Mouse (Mus musculus) forebrain, embryonic 11.5 days (tissue): ENCODE measurements around the gene Bcar1. TPM values are rescaled to one million over a fixed set of nuclear protein-coding genes. Genes with fewer than 3 reads are reported as not detected.

Experiments
- ATAC-seq: fragments of 200-750 bp; cut with Nextera tagmentation; replicated peaks from 2 replicates; pipeline ENCODE4 v1.8.0; 2017; ENCODE audit warnings: moderate TSS enrichment; ENCODE audit not compliant: low FRiP score
- DNase-seq: peaks from one replicate; pipeline ENCODE4 v3.0.0-alpha.2; 2017; ENCODE audit warnings: low spot score
- H3K27ac ChIP-seq: fragments of 300-500 bp; sonication (generic); 2 replicates; pipeline ENCODE4 v1.5.1; 2014; ENCODE audit warnings: low read depth, low read length
- H3K27me3 ChIP-seq: fragments of 300-500 bp; sonication (generic); 2 replicates; pipeline ENCODE4 v1.6.1; 2014; ENCODE audit warnings: mild to moderate bottlenecking, low read length, mixed read lengths; ENCODE audit not compliant: control insufficient read depth, insufficient read depth
- H3K36me3 ChIP-seq: fragments of 300-500 bp; sonication (generic); 2 replicates; pipeline ENCODE4 v1.6.1; 2014; ENCODE audit warnings: mild to moderate bottlenecking, low read length, moderate library complexity, mixed read lengths; ENCODE audit not compliant: control insufficient read depth, insufficient read depth
- H3K4me1 ChIP-seq: fragments of 300-500 bp; sonication (generic); replicated peaks from 2 replicates; pipeline ENCODE4 v1.6.1; 2014; ENCODE audit warnings: low read length, mixed read lengths; ENCODE audit not compliant: control insufficient read depth, insufficient read depth
- H3K4me2 ChIP-seq: fragments of 300-500 bp; sonication (generic); 2 replicates; pipeline ENCODE4 v1.6.1; 2014; ENCODE audit warnings: low read depth, mild to moderate bottlenecking, low read length, moderate library complexity, mixed read lengths; ENCODE audit not compliant: severe bottlenecking
- H3K4me3 ChIP-seq: fragments of 300-500 bp; sonication (generic); 2 replicates; pipeline ENCODE4 v1.5.1; 2014; ENCODE audit warnings: low read depth, low read length
- H3K9ac ChIP-seq: fragments of 300-500 bp; sonication (generic); 2 replicates; pipeline ENCODE4 v1.6.1; 2014; ENCODE audit warnings: low read length
- H3K9me3 ChIP-seq: fragments of 300-500 bp; sonication (generic); 2 replicates; pipeline ENCODE4 v1.6.1; 2016; ENCODE audit warnings: low read length, mixed read lengths; ENCODE audit not compliant: control insufficient read depth
- WGBS: fragments of 180-500 bp; shearing (Covaris S2); extraction: QIAGEN DNeasy Blood & Tissue Kit; methylation state at CpG from one replicate; pipeline ENCODE4 v1.1.7; 2014; 5-methylcytosine and 5-hydroxymethylcytosine counted together
- polyA plus RNA-seq: library from polyadenylated mRNA; unstranded; fragments of >200 nt; fragmentation: Nextera tagmentation; extraction: Ambion mirVana; gene quantifications from 2 replicates; pipeline ENCODE4 v1.2.1, GENCODE M21; 2014

Gene Bcar1
- polyA plus RNA-seq, 1 experiment from 2014 or later = 60.1 TPM

DNA sequence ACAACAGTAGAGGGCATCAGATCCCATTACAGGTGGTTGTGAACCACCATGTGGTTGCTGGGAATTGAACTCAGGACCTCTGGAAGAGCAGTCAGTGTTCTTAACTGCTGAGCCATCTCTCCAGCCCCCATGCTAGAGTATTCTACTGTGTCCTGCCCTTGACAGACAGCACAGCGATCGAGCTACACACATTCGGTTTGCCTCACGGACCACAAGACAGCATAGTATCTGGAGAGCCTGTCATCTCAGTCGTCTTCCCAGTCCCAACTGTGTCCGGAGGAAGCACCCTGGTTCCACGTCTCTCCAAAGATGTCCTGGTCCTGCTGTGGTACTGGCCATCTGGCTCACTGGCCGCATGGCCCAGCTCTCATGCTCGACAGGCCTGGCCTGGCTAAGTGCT, 21.5 kb upstream of the Bcar1 start:
- Histone ChIP-seq H3K27ac (no peak overlapping the region), H3K9ac (no peak overlapping the region), H3K36me3 (no peaks in the 10 kb centered on the region; the same call in 1 of the 2 replicates), H3K27me3 (no peaks in the 10 kb centered on the region), H3K4me2 (no peak overlapping the region), H3K4me3 (no peak overlapping the region), H3K9me3 (no peaks in the 10 kb centered on the region), H3K4me1 (peaks cover 7% of the 10 kb centered on the region; the same call in 1 of the 2 replicates)
- ATAC-seq (no peak), DNase-seq (no peak)
- WGBS = 97% methylated on average over 9 of the region's 9 CpGs

DNA sequence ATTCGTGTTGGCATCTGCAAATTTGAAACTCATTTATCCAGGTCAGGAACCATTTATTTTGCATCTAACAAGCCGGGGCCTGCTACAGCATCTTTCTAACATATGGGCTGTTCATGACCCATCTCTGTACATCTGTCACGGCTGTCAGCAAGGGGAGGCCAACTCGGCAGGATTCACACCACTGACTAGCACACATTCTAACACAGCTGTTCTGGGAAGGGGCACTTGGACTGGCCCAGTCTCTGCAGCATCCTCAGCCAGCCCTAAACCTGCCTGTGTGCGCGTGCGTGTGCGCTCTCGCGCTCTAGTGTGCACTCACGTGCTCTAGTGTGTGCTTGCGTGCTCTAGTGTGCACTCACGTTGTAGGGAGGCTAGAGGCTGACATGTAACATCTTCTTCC, 17.1 kb upstream of the Bcar1 start:
- DNase-seq (no peak), ATAC-seq (no peak)
- H3K27ac ChIP-seq = no peak overlapping the region
- WGBS = 91% methylated on average over 13 of the region's 13 CpGs
- no peak overlapping the region for H3K9ac ChIP-seq
- H3K4me1 ChIP-seq = no peaks in the 10 kb centered on the region
- H3K36me3 ChIP-seq = no peaks in the 10 kb centered on the region
- no peak overlapping the region for H3K4me3 ChIP-seq
- no peaks in the 10 kb centered on the region for H3K9me3 ChIP-seq
- H3K27me3 ChIP-seq = no peaks in the 10 kb centered on the region
- no peak overlapping the region for H3K4me2 ChIP-seq

DNA sequence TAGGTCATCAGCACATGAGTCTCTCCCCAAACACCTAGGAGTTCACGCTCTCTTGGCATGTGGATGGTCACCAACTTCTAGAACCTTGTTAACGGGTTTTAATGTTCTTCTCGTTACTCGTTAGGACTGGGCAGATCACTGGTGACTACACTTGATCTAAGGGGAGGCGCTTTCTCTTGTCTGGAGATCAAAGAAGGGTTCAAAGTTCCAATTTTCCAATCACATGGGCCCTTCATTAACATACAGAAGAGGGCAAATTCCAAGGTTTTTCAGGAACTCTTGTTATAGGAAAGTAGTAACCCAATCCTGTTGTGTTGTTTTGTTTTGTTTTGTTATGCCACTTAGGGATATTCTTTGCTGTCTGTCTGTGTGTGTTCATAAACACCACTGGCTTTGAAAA, 15.2 kb upstream of the Bcar1 start:
- H3K9me3 ChIP-seq = no peaks in the 10 kb centered on the region
- no peaks in the 10 kb centered on the region for H3K4me1 ChIP-seq
- no peak for DNase-seq
- ATAC-seq = no peak
- H3K27ac ChIP-seq = no peak overlapping the region
- no peak overlapping the region for H3K9ac ChIP-seq
- no peak overlapping the region for H3K4me2 ChIP-seq
- no peaks in the 10 kb centered on the region for H3K27me3 ChIP-seq
- no peak overlapping the region for H3K4me3 ChIP-seq
- whole genome bisulfite sequencing = 74% methylated on average over 5 of the region's 5 CpGs
- no peaks in the 10 kb centered on the region for H3K36me3 ChIP-seq

DNA sequence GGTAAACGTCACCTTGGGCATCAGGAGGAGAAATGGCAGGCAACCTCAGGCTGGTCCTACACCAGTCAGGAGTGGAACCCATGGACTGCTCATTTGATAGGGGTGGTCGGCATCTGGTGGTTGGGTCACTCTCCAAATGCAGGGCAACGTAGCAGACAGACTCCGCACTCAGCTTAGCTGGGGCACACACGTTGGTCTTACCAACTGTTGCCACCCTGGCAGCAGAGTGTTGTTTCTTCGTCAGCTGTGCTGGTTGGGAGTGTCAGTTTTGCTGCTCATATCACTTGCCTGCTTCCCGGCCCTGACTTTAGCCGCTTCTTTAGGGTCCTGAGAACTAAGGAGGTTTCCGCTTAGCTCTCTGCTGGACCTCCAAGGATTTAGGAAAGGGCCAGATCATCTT, 14.0 kb upstream of the Bcar1 start:
- WGBS = 94% methylated on average over 9 of the region's 9 CpGs
- H3K4me1 ChIP-seq = no peaks in the 10 kb centered on the region
- H3K36me3 ChIP-seq = no peaks in the 10 kb centered on the region
- no peak for ATAC-seq
- no peaks in the 10 kb centered on the region for H3K9me3 ChIP-seq
- no peaks in the 10 kb centered on the region for H3K27me3 ChIP-seq
- H3K4me3 ChIP-seq = no peak overlapping the region
- H3K9ac ChIP-seq = no peak overlapping the region
- H3K4me2 ChIP-seq = no peak overlapping the region
- DNase-seq = no peak
- no peak overlapping the region for H3K27ac ChIP-seq

DNA sequence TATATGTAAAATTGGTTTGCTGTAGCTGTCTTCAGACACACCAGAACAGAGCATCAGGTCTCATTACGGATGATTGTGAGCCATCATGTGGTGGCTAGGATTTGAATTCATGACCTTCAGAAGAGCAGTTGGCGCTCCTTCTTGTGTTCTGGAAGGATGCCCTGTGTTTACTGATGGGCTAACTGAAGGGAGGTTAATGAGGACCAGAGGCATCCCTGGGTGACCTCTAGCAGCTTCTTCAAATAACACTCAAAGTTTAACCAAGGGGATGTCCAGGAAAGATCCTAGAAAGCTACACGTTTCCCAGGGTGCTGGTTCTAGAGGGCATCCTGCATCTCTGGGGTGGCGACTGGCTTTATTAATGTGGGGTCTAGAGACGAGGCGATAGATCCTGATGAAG, 11.1 kb upstream of the Bcar1 start:
- no peaks in the 10 kb centered on the region for H3K36me3 ChIP-seq
- no peak for ATAC-seq
- no peaks in the 10 kb centered on the region for H3K4me1 ChIP-seq
- H3K27ac ChIP-seq = no peak overlapping the region
- H3K27me3 ChIP-seq = no peaks in the 10 kb centered on the region
- H3K4me3 ChIP-seq = no peak overlapping the region
- WGBS = 91% methylated on average over 6 of the region's 6 CpGs
- H3K4me2 ChIP-seq = no peak overlapping the region
- no peaks in the 10 kb centered on the region for H3K9me3 ChIP-seq
- DNase-seq = no peak
- H3K9ac ChIP-seq = no peak overlapping the region

DNA sequence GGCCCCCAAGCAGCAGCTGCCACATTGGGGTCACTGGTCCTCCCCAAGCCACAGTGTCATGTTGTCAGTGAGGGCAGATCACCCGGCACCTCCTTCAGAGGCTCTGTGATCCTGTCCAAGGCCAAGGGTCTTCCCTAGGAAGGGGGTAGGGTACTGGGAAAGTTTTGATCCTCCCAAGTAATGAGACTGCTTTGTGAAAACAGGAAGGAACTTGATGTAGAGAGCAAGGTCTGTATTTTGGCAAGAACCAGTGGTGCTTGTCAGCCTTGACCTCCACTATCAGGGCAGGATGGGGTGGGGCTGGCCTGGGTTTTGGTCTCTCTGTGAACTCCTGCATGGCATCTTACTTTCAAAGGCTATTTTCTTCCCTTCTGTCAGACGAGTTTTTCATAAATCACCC, 10.5 kb upstream of the Bcar1 start:
- Histone ChIP-seq H3K9ac (no peak overlapping the region), H3K9me3 (no peaks in the 10 kb centered on the region), H3K27me3 (no peaks in the 10 kb centered on the region), H3K4me1 (no peaks in the 10 kb centered on the region), H3K4me3 (no peak overlapping the region), H3K27ac (no peak overlapping the region), H3K36me3 (no peaks in the 10 kb centered on the region), H3K4me2 (no peak overlapping the region)
- ATAC-seq (no peak), DNase-seq (no peak)
- 53% methylated on average over 2 of the region's 2 CpGs for WGBS

DNA sequence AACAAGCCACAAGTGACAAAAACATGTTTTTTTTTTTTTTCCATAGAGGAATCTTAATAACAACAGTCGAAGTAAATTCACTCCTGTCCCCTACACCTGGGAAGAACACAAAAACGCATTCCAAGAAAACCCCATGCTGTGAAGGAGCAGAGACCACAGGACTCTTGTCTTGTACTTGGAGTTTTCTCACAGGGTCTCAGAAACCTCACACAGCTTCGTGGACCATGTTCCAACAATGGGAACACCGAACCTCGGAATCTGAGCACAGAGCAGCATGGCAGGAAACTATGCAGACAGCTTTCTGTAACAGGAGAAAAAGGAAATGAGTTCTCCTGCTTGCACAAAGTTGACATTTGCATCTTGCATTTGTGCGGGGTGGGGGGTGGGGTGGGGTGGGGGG, 5.2 kb upstream of the Bcar1 start:
- ATAC-seq (no peak), DNase-seq (peak; percentile 31)
- WGBS = 66% methylated on average over 6 of the region's 6 CpGs

DNA sequence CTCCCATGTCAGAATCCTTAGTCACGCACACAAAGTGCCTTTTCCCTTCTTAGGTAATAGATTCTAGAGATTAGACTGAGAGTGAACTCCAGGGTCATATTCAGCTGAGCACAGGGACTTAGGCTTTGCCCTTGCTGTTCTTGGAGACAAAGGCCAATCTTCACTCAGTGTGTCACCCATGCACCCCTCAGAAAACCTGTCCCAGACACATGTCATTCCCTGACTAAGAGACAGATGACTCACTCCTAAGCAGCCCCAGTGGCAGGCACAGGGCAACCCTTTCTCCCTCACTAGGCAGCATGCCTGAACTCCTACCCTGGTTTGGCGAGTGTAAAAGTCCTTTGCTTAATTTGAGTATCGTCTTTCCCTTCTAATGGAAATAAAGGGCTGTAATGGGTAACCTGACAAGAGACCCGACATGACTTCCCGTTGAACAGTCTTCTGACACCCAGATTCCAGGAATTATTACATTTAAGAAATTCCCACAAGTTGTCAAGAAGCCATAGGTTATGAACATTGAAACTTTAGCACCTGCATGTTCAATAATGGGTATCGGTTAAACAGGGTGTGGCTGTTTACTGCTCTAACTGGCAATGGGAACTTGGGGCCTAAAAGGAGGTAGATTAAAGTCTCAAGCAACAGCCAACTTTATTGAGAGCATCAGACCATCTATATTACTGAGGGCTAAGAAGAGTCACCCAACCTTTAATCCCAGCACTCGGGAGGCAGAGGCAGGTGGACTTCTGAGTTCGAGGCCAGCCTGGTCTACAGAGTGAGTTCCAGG, 4.4 kb upstream of the Bcar1 start:
- DNase-seq (peak; percentile 33), ATAC-seq (no peak)
- H3K36me3 ChIP-seq = no peaks in the 10 kb centered on the region
- H3K27me3 ChIP-seq = no peaks in the 10 kb centered on the region
- no peak overlapping the region for H3K4me2 ChIP-seq
- 82% methylated on average over 8 of the region's 8 CpGs for WGBS
- no peak overlapping the region for H3K9ac ChIP-seq
- no peak overlapping the region for H3K27ac ChIP-seq
- peaks cover 8% of the 10 kb centered on the region for H3K4me1 ChIP-seq
- H3K4me3 ChIP-seq = no peak overlapping the region
- H3K9me3 ChIP-seq = no peaks in the 10 kb centered on the region

More for the DNA sequence above, 5.2 kb upstream of the Bcar1 start:
- H3K4me3 ChIP-seq = no peak overlapping the region
- H3K9me3 ChIP-seq = no peaks in the 10 kb centered on the region
- no peaks in the 10 kb centered on the region for H3K36me3 ChIP-seq
- no peaks in the 10 kb centered on the region for H3K27me3 ChIP-seq
- H3K27ac ChIP-seq = no peak overlapping the region
- peaks cover 8% of the 10 kb centered on the region for H3K4me1 ChIP-seq
- no peak overlapping the region for H3K9ac ChIP-seq
- H3K4me2 ChIP-seq = no peak overlapping the region
